Mouse (Mus musculus): Measurements from ENCODE around the gene Tnnt1.

DNA sequence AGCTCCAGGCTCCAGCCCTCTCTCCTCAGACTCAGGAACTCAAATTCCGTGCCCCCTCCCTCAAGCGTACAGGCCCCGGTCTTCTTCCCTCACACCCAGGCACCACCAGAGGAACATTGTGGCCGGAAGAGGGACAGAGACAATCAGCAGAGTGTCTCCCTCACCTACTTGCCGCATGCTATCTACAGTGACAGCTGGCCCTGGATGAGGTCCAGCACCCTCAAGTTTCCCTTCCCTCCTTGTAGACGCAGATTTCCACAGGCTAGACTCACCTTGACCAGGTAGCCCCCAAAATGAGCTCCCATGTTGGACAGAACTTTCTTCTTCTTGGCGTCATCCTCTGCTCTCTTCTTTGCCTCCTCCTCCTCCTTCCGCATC lies 7.5 kb downstream of the Tnnt1 start:
- TF ChIP-seq CTCF (IDR thresholded peaks at IDR 0.05; ENCODE audit: low read depth, low read length) (no peak), POLR2A (IDR thresholded peaks at IDR 0.05; ENCODE audit: borderline replicate concordance, low read depth, low read length) (no peak)
